Mouse (Mus musculus): ENCODE results near the gene 9930111J21Rik1.
"Not testable (repeated sequence)": the region's sequence is repeated elsewhere in the genome, so short reads cannot be mapped to it uniquely, and the experiment has no call there.

Gene 9930111J21Rik1

DNA sequence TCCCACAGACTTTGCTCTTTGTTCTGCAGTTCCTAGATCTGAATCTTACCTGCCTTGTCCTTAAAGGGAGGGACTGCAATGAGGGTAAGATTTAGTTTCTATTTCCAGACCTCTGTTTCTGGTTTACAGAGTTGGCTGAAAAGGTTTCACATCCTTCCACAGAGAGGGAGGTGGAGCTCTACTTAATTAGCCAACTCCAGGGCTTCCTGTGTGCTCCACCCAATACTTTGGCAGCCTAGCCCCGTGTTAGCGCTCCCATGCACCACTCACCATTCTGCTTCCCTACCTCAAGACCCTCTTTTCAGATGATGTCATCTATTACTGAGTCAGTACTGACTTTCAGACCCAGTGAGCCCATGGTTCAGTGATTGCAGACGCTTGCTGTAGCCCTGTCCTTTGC is at the start of gene 9930111J21Rik1:
TSS of gene 9930111J21Rik1 (minus strand) at position 148 of the 400 bp plus-strand sequence.
- DNase-seq (ENCODE audit: low spot score), result not testable (repeated sequence)

DNA sequence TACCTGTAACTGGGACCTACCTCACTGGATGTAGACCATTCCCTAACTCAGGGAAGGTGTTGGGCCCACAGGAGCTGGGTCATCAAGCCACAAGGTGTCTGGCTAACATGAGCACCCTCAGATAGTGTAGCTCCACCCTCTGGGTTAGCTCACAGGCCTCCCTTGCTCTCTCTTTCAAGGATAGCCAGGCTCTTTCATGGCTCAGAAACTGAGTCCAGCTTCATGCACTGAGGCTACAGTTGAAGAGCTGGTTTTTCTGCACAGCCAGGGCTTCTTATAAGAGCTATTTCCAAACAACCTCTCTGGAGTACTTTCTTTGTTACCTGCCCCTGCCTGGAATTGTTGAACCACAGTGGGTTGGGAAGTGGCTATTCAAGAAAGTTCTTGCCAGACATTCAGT is 32.9 kb upstream of the 9930111J21Rik1 start:
- not testable (repeated sequence) for DNase-seq (ENCODE audit: low spot score)

DNA sequence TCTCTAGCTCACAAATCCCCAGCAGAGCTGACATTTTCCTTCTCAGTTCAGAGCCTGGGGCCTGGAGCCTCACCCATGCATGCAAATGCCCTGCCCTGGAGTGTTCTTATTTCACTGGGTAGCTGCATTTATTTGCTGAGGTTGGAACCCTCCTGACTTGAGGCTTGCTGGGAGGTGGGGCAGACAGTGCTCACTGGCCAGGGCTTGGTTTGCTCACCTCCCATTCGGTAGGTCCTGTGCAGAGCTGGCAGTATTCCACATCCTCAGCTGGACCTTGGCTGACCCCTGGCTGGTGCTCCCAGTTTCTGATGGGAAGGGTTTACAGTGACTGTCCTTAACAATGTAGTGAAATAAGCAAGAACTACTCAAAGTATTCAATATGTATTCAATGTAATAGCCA is 27.6 kb upstream of the 9930111J21Rik1 start:
- DNase-seq (ENCODE audit: low spot score), result not testable (repeated sequence)

DNA sequence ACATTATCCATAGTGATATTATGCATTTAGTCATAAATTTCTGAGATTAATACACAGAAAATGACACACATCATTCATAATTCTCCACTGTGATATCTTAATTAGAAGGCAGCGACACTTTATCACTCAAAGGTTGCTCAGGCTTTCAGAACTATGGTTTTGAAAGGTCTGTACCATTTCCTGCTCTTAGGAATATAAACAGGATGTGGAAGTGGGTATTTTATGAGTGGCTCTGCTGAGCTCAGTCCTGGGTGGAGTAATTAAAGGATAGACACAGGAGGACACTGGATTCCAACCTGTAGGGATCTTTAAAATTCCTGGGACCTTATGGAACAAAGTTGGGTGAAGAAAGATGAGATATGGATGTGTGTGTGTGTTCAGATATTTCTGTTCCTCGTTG is 27.1 kb upstream of the 9930111J21Rik1 start:
- not testable (repeated sequence) for DNase-seq (ENCODE audit: low spot score)

DNA sequence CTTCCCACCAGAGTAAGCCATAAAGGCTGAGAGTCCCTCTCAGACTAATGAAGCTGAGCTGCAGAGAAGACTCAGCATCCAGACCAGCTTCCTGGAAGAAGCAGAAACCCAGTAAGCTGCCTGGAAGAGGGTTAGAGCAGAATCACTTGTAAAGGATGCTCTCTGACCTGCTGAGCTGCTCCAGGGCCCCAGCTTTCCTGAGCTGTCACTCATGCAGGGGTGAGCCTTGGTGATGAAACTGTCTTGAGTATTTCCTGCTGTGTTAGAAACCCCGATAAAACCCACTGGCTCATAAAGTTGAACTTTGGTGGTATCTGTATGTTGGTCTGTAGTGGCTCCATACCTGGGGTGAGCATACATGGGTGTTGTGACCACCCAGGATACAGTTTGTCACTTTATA is 21.2 kb upstream of the 9930111J21Rik1 start:
- DNase-seq (ENCODE audit: low spot score), result not testable (repeated sequence)

DNA sequence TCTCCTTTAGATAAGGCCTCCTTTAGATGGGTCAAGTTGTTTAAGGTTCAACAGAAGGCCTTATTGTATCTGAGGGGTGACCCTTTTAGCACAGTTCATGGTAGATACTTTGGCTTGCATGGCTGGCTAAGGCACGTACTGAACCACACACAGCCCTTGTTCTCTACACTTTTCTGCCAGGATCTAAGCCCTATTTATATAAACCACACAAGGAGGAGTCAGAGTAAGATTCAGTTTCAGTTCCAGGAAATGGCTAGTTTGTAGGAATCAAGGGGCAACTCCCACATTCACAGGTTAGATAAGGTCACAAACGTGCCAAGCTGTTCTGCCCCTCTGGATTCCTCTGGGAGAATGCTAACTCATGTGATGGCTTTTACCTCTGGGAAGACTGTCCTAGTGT is 14.8 kb upstream of the 9930111J21Rik1 start, which contains the start of gene Tgtp1:
TSS of gene Tgtp1 (minus strand) at position 155 of the 400 bp plus-strand sequence.
- DNase-seq (ENCODE audit: low spot score), result not testable (repeated sequence)

DNA sequence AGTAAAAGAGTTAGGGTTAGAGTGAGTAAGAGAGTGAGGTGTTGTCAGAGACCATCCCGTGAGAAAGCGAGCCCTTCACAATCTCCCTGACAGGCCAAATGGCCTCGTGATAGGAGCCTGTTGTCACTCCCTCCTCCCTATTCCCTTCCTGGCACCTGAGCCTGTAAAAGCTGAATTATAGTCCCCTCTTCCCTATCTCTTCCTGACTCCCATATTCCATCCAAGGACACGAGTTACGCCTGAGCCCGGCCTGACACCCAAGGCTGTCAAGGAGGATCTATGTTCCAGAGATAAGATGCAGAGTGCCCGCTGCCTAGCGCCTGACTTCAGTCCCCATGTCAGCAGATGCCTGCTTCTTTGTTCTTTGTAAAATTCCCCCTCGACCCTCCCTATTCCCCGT is 14.1 kb upstream of the 9930111J21Rik1 start:
- DNase-seq (ENCODE audit: low spot score), result not testable (repeated sequence)

DNA sequence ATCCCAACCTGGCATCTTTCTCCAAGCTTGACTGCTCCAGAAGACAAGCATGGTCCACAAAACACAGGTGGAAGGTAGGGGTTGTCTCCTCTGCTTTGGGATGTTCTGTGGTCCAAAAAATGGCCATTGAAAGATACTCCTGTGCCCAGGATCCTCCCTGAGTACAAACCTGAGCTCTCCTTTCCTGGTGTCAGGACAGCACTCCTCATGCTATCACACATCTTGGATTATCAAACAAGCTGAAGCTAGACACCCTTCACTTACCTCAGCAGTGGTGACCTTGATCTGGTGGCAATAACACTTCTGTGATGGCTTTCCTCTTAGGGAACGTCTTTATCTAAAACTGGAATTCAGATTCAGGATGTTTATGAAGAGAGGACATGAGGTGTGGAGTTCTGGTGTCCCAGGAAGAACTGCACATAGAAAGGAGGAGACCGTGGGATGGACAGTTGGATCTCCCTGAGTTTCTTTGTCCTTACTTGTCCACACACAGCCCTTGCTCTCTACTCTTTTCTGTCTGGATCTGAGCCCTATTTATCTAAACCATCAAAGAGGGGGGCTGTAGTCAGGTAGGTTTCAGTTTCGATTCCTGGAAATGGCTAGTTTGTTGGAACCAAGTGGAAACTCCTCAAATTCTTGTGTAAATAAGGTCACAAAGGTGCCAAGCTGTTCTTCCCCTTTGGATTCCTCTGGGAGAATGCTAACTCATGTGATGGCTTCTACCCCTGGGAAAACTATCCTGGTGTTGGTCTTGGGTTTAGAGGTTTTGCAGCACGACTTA is 12.7 kb upstream of the 9930111J21Rik1 start, which contains the start of gene Gm12185:
TSS of gene Gm12185 (minus strand) at position 487 of the 781 bp plus-strand sequence.
- DNase-seq (ENCODE audit: low spot score), result not testable (repeated sequence)

DNA sequence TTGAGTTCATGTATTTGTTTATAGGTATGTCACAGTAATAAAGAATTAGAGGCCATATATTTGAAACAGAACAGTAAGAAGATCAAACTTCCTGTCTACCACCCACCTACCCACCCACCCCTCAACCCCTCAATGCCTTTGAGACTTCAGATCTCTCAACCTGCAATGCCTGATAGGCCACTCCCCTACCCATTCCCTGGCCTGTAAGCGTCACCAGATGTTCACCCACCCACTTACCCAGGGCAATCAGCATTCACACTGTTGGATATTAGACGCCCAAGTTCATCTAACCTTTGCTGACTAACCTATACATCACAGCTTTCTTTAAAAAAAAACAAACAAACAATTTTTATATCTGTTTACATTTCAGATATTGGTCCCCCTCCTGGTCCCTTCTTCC is 10.8 kb upstream of the 9930111J21Rik1 start:
- not testable (repeated sequence) for DNase-seq (ENCODE audit: low spot score)

DNA sequence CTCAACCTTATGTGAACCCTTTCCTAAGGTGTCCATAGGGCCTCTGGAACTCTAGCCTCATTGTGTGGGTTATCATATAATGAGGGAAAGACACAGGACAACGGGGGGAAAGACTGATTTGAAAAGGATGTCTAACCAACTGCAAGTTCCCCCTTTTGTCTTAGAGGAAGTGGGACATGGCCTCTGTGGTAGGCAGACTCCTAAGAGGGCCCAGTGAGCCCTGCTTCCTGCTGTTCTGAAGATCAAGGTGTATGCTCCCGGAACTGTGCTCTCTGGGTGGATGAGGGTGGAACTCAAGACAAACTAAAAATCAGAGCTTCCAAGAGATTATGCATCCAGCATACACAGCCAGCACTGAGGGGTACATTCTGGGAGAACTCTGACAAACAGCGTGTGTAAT is 9.0 kb upstream of the 9930111J21Rik1 start:
- DNase-seq (ENCODE audit: low spot score), result not testable (repeated sequence)

DNA sequence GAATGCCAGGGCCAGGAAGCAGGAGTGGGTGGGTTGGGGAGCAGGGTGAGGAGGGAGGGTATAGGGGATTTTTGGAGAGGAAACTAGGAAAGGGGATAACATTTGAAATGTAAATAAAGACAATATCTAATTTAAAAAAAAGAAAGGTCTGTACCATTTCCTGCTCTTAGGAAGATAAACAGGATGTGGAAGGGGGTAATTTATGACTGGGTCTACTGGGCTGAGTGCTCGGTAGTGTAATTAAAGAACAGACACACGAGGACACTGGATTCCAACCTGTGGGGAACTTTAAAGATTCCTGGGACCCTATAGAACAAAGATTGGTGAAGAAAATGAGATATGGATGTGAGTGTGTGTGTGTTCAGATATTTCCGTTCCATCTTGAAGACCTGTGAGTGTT is 3.6 kb upstream of the 9930111J21Rik1 start:
- not testable (repeated sequence) for DNase-seq (ENCODE audit: low spot score)

DNA sequence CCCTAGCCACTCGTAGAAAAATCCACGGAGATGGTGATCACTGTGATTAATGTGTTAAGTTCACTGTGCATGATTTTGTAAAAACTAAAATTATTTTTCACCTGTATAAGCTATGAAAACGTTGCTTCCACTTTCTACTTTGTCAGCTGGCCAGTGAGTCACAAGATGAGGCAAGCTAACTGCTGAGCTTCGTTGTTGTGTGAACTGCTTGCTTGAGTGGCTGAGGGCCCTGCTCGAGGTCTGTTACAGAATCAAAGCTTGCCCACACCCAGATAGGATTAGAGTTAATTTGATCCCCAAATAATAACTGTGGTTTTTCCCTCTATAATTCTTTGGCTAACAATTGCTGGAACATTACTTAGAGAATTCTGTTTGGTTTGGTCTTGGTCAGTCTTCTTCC is 854 bp upstream of the 9930111J21Rik1 start:
- DNase-seq (ENCODE audit: low spot score), result not testable (repeated sequence)

DNA sequence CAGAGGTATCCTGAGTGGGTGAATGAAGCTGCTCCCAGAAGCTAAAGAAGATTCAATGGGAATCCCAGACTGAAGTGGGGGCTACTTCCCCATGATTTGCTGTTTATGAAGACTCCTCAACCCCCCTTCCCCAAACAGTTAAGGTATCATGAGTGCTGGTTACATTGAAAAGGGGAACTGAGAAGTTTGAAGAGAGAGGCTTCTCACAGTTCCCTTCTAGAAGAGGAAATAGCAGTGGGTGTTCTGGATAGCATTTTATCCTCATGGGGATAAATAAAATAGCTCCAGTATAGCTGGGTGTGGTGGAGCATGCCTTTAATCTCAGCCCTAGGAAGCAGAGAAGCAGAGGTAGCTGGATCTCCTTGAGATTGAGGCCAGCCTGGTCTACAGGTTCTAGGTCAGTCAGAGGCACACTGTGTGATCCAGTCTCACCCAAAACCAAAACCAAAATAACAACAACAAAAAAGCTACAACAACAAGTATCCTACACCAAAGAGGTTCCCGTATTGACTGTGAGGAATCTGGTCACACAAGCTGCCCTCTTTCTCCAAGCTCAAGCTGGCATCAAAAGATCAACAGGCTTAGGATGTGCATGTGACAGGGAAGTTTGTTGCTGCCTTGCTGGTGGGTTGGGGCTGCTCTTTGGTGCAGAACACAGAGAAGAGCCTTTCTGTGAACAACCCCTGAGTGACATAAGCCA is 808 bp downstream of the 9930111J21Rik1 start, which contains the start of gene Olfr56:
TSS of gene Olfr56 (plus strand) at position 650 of the 700 bp plus-strand sequence.
- DNase-seq (ENCODE audit: low spot score), result not testable (repeated sequence)

DNA sequence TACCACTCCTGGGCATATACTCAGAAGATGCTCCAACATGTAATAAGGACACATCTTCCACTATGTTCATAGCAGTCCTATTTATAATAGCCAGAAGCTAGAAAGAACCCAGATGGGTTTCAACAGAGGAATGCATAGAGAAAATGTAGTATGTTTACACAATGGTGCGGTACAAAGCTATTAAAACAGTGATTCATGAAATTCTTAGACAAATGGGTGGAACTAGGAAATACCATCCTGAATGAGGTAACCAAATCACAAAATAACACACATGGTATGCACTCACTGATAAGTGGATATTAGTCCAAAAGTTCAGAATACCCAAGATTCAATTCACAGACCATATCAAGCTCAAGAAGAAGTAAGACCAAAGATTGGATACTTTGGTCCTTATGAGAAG is 4.5 kb downstream of the 9930111J21Rik1 start:
- not testable (repeated sequence) for DNase-seq (ENCODE audit: low spot score)

DNA sequence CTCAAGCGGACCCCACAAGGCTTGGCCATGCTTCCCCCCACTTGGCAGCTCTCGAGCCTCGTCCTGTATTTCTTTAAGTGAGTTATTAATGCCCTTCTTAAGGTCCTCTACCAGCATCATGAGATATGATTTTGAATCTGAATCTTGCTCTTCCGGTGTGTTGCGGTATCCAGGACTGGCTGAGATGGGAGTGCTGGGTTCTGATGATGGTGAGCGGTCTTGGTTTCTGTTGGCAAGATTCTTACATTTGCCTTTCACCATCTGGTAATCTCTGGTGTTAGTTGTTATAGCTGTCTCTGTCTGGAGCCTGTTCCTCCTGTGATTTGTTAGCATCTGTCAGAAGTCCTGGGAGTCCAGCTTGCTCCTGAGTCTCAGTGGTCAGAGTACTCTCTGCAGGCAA is 33.1 kb downstream of the 9930111J21Rik1 start, which contains the start of gene Psme2b:
TSS of gene Psme2b (minus strand) at position 101 of the 400 bp plus-strand sequence.
- not testable (repeated sequence) for DNase-seq (ENCODE audit: low spot score)

DNA sequence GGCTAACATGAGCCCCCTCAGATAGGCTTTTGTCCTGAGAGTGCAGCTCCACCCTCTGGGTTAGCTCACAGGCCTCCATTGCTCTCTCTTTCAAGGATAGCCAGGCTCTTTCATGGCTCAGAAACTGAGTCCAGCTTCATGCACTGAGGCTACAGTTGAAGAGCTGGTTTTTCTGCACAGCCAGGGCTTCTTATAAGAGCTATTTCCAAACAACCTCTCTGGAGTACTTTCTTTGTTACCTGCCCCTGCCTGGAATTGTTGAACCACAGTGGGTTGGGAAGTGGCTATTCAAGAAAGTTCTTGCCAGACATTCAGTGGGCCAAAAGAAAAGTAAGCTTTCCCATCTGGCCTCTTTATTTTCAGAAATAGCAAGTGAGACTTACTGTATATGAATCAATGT is 39.9 kb downstream of the 9930111J21Rik1 start:
- DNase-seq (ENCODE audit: low spot score), result not testable (repeated sequence)

DNA sequence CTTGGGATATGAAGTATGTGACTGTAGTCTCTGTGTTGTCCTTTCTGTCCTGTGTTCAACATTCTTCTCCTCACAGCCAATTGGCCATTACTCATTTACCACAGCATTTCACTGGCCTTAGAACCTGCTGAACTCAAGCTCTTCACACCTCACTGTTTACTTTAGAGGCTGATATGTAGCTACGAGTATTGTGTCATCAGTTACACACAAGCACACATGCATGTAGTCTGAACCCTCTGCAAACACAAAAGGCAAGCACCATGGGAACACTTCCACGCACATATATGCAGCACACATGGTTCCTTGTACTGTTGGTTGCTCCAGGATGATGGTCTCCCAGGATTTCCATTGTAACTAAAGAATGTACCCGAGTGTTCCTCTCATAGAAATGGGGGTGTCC is 43.9 kb downstream of the 9930111J21Rik1 start:
- not testable (repeated sequence) for DNase-seq (ENCODE audit: low spot score)

DNA sequence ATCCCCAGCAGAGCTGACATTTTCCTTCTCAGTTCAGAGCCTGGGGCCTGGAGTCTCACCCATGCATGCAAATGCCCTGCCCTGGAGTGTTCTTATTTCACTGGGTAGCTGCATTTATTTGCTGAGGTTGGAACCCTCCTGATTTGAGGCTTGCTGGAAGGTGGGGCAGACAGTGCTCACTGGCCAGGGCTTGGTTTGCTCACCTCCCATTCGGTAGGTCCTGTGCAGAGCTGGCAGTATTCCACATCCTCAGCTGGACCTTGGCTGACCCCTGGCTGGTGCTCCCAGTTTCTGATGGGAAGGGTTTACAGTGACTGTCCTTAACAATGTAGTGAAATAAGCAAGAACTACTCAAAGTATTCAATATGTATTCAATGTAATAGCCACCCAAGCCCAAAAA is 45.3 kb downstream of the 9930111J21Rik1 start:
- not testable (repeated sequence) for DNase-seq (ENCODE audit: low spot score)

DNA sequence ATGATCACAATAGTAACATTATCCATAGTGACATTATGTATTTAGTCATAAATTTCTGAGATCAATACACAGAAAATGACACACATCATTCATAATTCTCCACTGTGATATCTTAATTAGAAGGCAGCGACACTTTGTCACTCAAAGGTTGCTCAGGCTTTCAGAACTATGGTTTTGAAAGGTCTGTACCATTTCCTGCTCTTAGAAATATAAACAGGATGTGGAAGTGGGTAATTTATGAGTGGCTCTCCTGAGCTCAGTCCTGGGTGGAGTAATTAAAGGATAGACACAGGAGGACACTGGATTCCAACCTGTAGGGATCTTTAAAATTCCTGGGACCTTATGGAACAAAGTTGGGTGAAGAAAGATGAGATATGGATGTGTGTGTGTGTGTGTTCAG is 45.8 kb downstream of the 9930111J21Rik1 start:
- not testable (repeated sequence) for DNase-seq (ENCODE audit: low spot score)

DNA sequence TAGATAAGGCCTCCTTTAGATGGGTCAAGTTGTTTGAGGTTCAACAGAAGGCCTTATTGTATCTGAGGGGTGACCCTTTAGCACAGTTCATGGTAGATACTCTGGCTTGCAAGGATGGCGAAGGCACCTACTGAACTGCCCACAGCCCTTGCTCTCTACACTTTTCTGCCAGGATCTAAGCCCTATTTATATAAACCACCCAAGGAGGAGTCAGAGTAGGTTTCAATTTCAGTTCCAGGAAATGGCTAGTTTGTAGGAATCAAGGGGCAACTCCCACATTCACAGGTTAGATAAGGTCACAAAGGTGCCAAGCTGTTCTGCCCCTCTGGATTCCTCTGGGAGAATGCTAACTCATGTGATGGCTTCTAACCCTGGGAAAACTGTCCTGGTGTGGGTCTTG is 51.1 kb downstream of the 9930111J21Rik1 start:
- not testable (repeated sequence) for DNase-seq (ENCODE audit: low spot score)

DNA sequence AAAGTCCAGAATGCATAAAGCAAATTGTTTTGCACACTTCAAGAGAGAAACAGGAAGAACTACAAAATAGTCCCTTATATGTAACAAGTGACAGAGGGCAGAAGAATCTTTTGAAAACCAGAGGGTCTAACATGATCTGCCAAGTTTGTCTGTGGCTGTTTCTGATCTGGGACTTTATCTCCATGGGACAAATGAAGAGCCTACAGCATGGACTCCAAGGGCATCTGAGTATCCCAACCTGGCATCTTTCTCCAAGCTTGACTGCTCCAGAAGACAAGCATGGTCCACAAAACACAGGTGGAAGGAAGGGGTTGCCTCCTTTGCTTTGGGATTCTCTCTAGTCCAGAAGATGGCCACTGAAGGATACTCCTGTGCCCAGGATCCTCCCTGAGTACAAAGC is 52.8 kb downstream of the 9930111J21Rik1 start:
- DNase-seq (ENCODE audit: low spot score), result not testable (repeated sequence)

DNA sequence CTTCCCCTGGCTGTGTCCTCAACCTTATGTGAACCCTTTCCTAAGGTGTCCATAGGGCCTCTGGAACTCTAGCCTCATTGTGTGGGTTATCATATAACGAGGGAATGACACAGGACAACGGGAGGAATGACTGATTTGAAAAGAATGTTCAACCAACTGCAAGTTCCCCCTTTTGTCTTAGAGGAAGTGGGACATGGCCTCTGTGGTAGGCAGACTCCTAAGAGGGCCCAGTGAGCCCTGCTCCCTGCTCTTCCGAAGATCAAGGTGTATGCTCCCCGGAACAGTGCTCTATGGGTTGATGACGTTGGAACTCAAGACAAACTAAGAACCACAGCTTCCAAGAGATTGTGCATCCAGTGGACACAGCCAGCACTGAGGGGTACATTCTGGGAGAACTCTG is 55.4 kb downstream of the 9930111J21Rik1 start:
- DNase-seq (ENCODE audit: low spot score), result not testable (repeated sequence)

DNA sequence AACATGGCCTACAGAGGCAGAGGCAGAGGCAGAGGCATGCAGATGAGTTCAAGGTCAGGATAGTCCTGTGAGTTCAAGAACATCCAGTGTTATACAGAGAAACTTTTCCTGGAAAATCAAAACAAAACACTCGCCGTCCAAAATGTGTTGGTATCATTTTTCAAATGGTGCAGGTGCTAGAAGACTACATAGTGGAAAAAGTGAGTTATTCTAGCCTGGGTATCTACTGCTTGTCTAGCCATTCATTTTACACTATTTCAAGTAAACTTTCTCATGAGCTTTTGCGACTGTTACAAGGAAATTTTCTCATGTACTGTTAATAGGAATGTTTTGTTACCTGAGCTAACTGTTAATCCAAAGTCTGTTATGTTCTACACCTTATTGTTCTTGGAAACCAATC is 60.8 kb downstream of the 9930111J21Rik1 start:
- no peak for DNase-seq (ENCODE audit: low spot score)
